Mouse (Mus musculus) stomach, embryonic 16.5 days (tissue): ENCODE results near the gene Mgea5. TPM values are rescaled to one million over a fixed set of nuclear protein-coding genes. Genes with fewer than 3 reads are reported as not detected.

Experiments used
- ATAC-seq: fragments of 200-750 bp; cut with Nextera tagmentation; 2 replicates; pipeline ENCODE4 v1.8.0; 2017; ENCODE audit warnings: moderate number of reproducible peaks, moderate TSS enrichment; ENCODE audit not compliant: insufficient read depth, low FRiP score
- H3K27ac ChIP-seq: fragments of 300-500 bp; sonication (generic); 2 replicates; pipeline ENCODE4 v1.5.1; 2014; ENCODE audit warnings: low read length
- H3K27me3 ChIP-seq: fragments of 300-500 bp; sonication (generic); 2 replicates; pipeline ENCODE4 v1.6.1; 2014; ENCODE audit warnings: low read length, control low read depth, mixed read lengths; ENCODE audit not compliant: control insufficient read depth, insufficient read depth
- H3K36me3 ChIP-seq: fragments of 300-500 bp; sonication (generic); 2 replicates; pipeline ENCODE4 v1.6.1; 2014; ENCODE audit warnings: low read length; ENCODE audit not compliant: control insufficient read depth, insufficient read depth
- H3K4me1 ChIP-seq: fragments of 300-500 bp; sonication (generic); 2 replicates; pipeline ENCODE4 v1.6.1; 2014; ENCODE audit warnings: low read length, control low read depth, mixed read lengths; ENCODE audit not compliant: control insufficient read depth, insufficient read depth
- H3K4me2 ChIP-seq: fragments of 300-500 bp; sonication (generic); 2 replicates; pipeline ENCODE4 v1.6.1; 2014; ENCODE audit warnings: low read depth, low read length, mixed read lengths
- H3K4me3 ChIP-seq: fragments of 300-500 bp; sonication (generic); replicated peaks from 2 replicates; pipeline ENCODE4 v1.5.1; 2014; ENCODE audit warnings: mild to moderate bottlenecking, low read length
- H3K9ac ChIP-seq: fragments of 300-500 bp; sonication (generic); 2 replicates; pipeline ENCODE4 v1.6.1; 2014; ENCODE audit warnings: low read length
- H3K9me3 ChIP-seq: fragments of 300-500 bp; sonication (generic); replicated peaks from 2 replicates; pipeline ENCODE4 v1.6.1; 2016; ENCODE audit warnings: low read length, control low read depth; ENCODE audit not compliant: control insufficient read depth
- WGBS: fragments of 180-500 bp; shearing (Covaris S2); extraction: QIAGEN DNeasy Blood & Tissue Kit; methylation state at CpG from one replicate; pipeline ENCODE4 v1.1.7; 2014; 5-methylcytosine and 5-hydroxymethylcytosine counted together
- polyA plus RNA-seq: library from polyadenylated mRNA; unstranded; fragments of >200 nt; fragmentation: Nextera tagmentation; extraction: Ambion mirVana; gene quantifications from 2 replicates; pipeline ENCODE4 v1.2.1, GENCODE M21; 2015

Mgea5 gene
- 35.9 and 40.5 TPM in 2 replicates for polyA plus RNA-seq

GRCm38 (mm10) chr19:45783181-45783932 lies at the start of gene Mgea5:
TSS of gene Mgea5 (minus strand) at chr19:45783837.
- ATAC-seq: peak; percentile 97
- peak within 1 kb of the TSS; percentile 82 for H3K9ac ChIP-seq

GRCm38 (mm10) chr19:45830679-45831078 lies 47.0 kb upstream of the Mgea5 start:
- Histone ChIP-seq H3K9ac (no peak overlapping the region), H3K27me3 (no peaks in the 10 kb centered on the region), H3K27ac (no peak overlapping the region), H3K4me2 (no peak overlapping the region), H3K4me1 (no peaks in the 10 kb centered on the region; the same call in 1 of the 2 replicates), H3K9me3 (no peaks in the 10 kb centered on the region; the same call in 1 of the 2 replicates), H3K36me3 (no peaks in the 10 kb centered on the region), H3K4me3 (no peak overlapping the region)
- no peak for ATAC-seq
- WGBS: 34% methylated on average over 2 of the region's 2 CpGs

More at GRCm38 (mm10) chr19:45783181-45783932, at the start of gene Mgea5:
- peak within 1 kb of the TSS; percentile 80 for H3K4me2 ChIP-seq
- no peaks in the 10 kb centered on the region for H3K36me3 ChIP-seq
- H3K27me3 ChIP-seq: no peaks in the 10 kb centered on the region
- H3K4me1 ChIP-seq: peaks cover 24% of the 10 kb centered on the region
- H3K27ac ChIP-seq: peak within 1 kb of the TSS; percentile 85
- H3K9me3 ChIP-seq: no peaks in the 10 kb centered on the region
- peak within 1 kb of the TSS; percentile 79 for H3K4me3 ChIP-seq
- under 1% methylated on average over 69 of the region's 71 CpGs for WGBS

- Histone ChIP-seq H3K9ac (no peak overlapping the region), H3K27me3 (no peaks in the 10 kb centered on the region), H3K4me1 (no peaks in the 10 kb centered on the region; the same call in 1 of the 2 replicates), H3K27ac (no peak overlapping the region), H3K36me3 (no peaks in the 10 kb centered on the region), H3K9me3 (no peaks in the 10 kb centered on the region; the same call in 1 of the 2 replicates), H3K4me2 (no peak overlapping the region), H3K4me3 (no peak overlapping the region)
- WGBS: 96% methylated on average over 3 of the region's 3 CpGs
- no peak for ATAC-seq
Measured at GRCm38 (mm10) chr19:45827736-45828135, 44.1 kb upstream of the Mgea5 start.

- Histone ChIP-seq H3K4me3 (no peak overlapping the region), H3K9me3 (no peaks in the 10 kb centered on the region; the same call in 1 of the 2 replicates), H3K9ac (no peak overlapping the region), H3K4me1 (no peaks in the 10 kb centered on the region; the same call in 1 of the 2 replicates), H3K27me3 (no peaks in the 10 kb centered on the region), H3K4me2 (no peak overlapping the region), H3K36me3 (no peaks in the 10 kb centered on the region), H3K27ac (no peak overlapping the region)
- no peak for ATAC-seq
- WGBS: 43% methylated on average over 5 of the region's 5 CpGs
Measured at GRCm38 (mm10) chr19:45827125-45827524, 43.5 kb upstream of the Mgea5 start.

GRCm38 (mm10) chr19:45826146-45826545 lies 42.5 kb upstream of the Mgea5 start:
- H3K27ac ChIP-seq: no peak overlapping the region
- ATAC-seq: no peak
- no peaks in the 10 kb centered on the region; the same call in 1 of the 2 replicates for H3K4me1 ChIP-seq
- no peaks in the 10 kb centered on the region for H3K36me3 ChIP-seq
- no peak overlapping the region for H3K4me3 ChIP-seq
- H3K9ac ChIP-seq: no peak overlapping the region
- WGBS: 78% methylated on average over 3 of the region's 3 CpGs
- H3K9me3 ChIP-seq: no peaks in the 10 kb centered on the region; the same call in 1 of the 2 replicates
- no peaks in the 10 kb centered on the region for H3K27me3 ChIP-seq
- H3K4me2 ChIP-seq: no peak overlapping the region

GRCm38 (mm10) chr19:45821832-45822231 lies 38.2 kb upstream of the Mgea5 start:
- Histone ChIP-seq H3K9ac (no peak overlapping the region), H3K4me1 (peaks cover 13% of the 10 kb centered on the region), H3K4me3 (no peak overlapping the region), H3K27ac (no peak overlapping the region), H3K36me3 (no peaks in the 10 kb centered on the region), H3K4me2 (no peak overlapping the region), H3K27me3 (no peaks in the 10 kb centered on the region), H3K9me3 (no peaks in the 10 kb centered on the region)
- WGBS: 76% methylated on average over 5 of the region's 5 CpGs
- no peak for ATAC-seq

- 45% methylated on average over 11 of the region's 11 CpGs for WGBS
- no peaks in the 10 kb centered on the region for H3K9me3 ChIP-seq
- no peaks in the 10 kb centered on the region; the same call in 1 of the 2 replicates for H3K27me3 ChIP-seq
- no peak overlapping the region for H3K27ac ChIP-seq
- H3K4me3 ChIP-seq: no peak overlapping the region
- H3K36me3 ChIP-seq: no peaks in the 10 kb centered on the region
- H3K4me1 ChIP-seq: peaks cover 31% of the 10 kb centered on the region
- no peak overlapping the region for H3K9ac ChIP-seq
- 0 out of 2 replicates have a peak, but pooled peaks have one; percentile 15 for ATAC-seq
- no peak overlapping the region for H3K4me2 ChIP-seq
Measured at GRCm38 (mm10) chr19:45817816-45818490, 34.3 kb upstream of the Mgea5 start.

- Histone ChIP-seq H3K4me3 (no peak overlapping the region), H3K9me3 (no peaks in the 10 kb centered on the region), H3K27me3 (no peaks in the 10 kb centered on the region; the same call in 1 of the 2 replicates), H3K9ac (no peak overlapping the region), H3K36me3 (no peaks in the 10 kb centered on the region), H3K4me1 (peaks cover 39% of the 10 kb centered on the region), H3K27ac (no peak overlapping the region; the same call in 1 of the 2 replicates), H3K4me2 (peak overlapping the region; percentile 73; the same call in 1 of the 2 replicates)
- WGBS: 27% methylated on average over 8 of the region's 8 CpGs
- no peak for ATAC-seq
Measured at GRCm38 (mm10) chr19:45816727-45817126, 33.1 kb upstream of the Mgea5 start.
